Mouse (Mus musculus) CD4-positive, CD25-positive, alpha-beta regulatory T cell, adult 2 months (primary cell): ENCODE data around the gene Crx.
"Not testable (repeated sequence)": the region's sequence is repeated elsewhere in the genome, so short reads cannot be mapped to it uniquely, and the experiment has no call there.

ENCODE experiments used
- DNase-seq: peaks from one replicate; pipeline ENCODE4 v3.0.0-alpha.2; 2012; ENCODE audit warnings: low read depth, low spot score

Gene Crx

GRCm38 (mm10) chr7:15879756-15880155, at the start of gene Crx:
Gene Crx (minus strand): TSS chr7:15879968.
- DNase-seq, result no peak

DNA sequence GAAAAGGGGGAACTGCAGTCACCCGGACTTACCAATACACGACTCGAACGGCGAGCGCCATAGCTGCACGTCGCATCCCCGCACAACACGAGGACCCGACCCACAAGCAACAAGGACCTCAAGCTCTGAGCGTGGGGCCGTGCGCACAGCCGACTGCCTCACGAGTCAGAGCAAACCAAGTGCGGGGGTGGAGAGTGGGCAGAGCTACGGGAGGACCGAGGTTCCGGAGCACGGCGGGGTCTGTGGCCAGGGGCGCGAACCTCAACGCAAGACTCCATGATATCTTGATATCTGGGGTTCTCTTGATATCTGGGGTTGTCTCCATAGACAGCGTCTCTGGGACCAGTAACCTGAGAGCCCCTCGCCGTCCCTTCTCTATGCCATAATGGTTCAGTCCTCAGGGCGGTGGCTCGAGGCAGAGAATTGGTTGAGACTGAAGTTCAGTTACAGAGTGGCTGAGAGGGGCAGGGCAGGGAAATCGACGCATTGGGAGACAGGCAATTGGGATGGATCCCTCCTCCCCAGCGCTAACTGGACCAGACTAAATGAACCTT, 42.5 kb upstream of the Crx start, which contains the start of gene Selenow:
TSS of gene Selenow (minus strand) at position 183 of the 554 bp plus-strand sequence.
- peak; percentile 96 for DNase-seq

DNA sequence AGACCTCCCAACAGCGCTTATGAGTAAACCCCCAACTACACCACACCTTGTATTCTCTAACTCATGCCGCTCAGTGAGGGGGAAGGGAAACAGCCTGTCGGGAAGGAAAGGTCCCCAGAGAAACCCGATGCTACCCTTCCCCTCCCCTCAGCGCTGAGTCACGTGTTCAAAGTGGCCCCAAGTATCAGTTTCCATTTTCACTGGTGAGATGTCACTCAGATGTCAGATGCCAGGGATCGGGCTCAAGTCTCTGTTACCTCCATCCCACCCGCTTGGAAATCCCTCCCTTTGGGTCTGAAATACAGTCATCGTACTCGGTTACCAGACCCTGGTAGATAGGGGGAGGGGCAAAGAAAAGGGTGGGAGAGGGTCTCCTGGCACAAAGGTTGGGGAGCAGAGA, 42.0 kb upstream of the Crx start:
- peak; percentile 76 for DNase-seq

GRCm38 (mm10) chr7:15920645-15921190, 41.0 kb upstream of the Crx start:
- DNase-seq, result no peak

- no peak for DNase-seq
Measured at GRCm38 (mm10) chr7:15919947-15920346, 40.2 kb upstream of the Crx start.

GRCm38 (mm10) chr7:15918371-15918770, 38.6 kb upstream of the Crx start:
- DNase-seq, result no peak

GRCm38 (mm10) chr7:15916996-15917395, 37.2 kb upstream of the Crx start:
- DNase-seq, result no peak

GRCm38 (mm10) chr7:15916134-15916723, 36.5 kb upstream of the Crx start:
- no peak for DNase-seq

GRCm38 (mm10) chr7:15915695-15916094, 35.9 kb upstream of the Crx start:
- DNase-seq, result not testable (repeated sequence)

DNA sequence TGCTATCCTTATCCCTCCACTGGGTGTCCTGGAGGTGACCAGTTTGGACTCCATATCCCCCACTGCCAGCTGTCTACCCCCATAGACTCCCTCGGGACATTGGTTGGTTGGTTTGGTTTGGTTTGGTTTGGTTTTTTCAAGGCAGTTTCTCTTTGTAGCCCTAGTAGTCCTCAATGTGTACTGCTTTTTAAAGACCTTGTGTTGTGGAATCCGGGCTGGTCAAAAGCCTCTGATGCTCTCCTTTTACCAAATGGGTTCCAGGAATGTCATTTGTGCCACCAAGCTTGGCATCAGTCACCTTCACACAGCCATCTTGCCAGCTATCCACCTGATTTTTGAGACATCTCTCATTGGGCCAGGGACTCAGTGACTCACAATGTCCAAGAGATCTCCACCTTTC, 35.0 kb upstream of the Crx start:
- no peak for DNase-seq

GRCm38 (mm10) chr7:15914252-15914651, 34.5 kb upstream of the Crx start:
- peak; percentile 77 for DNase-seq

DNA sequence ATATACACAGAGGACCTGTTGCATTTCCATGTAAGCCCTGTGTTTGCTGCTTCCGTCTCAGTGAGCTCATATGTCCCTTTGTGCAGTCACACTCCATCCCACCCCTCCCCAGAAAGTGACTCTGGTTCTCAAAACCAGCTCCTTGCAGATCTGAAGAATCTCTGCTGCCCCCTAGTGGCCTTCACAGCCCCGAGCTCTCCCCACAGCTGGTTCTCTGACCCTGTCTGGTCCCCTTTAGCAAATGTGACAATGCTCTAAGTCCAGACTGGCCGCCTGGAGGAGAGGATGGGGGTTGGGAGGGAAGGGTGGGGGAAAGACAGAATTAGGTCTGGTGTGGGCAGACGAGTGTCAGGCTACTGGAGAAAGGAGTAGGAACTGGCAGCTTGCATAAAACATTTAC, 32.4 kb upstream of the Crx start:
- DNase-seq, result peak; percentile 87

GRCm38 (mm10) chr7:15910521-15910920, 30.8 kb upstream of the Crx start:
- no peak for DNase-seq

DNA sequence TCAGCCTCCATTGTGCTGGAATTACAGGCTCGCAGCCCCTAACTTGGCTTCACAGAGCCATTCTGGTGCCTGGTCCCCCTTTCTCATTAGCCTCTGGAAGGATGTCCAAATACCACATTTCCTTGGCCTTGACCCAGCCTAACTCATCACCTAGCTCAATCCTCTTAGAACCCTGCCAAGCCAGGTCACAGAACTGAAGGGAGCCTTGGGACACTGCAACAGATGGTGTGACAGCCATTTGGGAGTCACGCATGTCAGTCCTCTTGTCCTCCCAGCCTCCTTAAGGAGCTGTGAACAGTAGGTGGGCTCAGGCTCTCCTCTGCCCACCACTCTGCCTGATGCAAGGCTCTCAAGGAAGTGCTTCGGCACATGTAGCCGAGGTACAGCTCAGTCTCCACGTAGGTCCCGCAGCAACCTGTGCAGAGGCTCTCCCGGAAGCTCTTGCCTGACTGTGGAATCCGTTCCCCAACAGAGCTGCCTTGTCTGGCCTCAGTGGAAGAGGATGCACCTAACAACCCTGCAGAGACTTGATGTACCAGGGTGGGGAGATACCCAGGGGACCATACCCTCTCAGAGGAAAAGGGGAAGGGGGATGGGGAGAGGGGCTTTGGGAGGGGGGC, 28.3 kb upstream of the Crx start:
- DNase-seq, result no peak

DNA sequence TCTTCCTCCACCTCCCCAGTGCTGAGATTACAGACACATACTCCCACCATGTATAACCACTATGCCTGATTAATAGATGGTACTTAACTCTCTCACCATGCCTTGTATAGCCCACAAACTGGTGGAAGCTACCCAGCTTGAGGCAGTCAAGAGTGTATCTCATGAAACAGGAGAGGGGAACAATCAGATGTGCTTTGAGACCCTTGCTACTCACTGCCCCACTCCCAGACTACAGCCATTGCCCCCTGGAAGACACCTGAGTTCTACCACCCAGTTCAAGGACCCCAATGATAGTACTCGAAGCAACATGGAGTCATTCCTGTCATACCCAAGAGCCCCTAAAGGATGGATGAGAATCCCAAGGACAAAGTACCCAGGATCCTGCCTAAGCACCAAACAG, 26.8 kb upstream of the Crx start:
- no peak for DNase-seq

DNA sequence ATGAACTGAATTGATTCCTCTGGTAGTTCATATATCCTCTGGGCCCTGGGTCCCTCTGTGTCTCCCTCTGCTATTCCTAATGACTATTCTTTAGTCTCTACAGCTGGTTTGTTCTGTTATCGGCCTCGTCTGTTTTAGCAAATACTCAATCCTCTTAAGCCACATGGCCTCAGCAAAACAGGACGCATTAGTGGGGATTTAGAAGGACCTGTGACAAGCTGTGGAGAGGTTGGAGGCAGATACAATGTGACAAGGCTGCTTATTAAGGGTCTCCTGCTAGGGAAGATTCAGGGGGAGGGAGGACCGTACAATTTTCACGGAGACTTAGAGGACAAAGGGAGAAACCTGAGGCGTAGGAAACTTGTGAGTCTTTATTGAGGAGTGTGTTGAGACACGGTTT, 26.1 kb upstream of the Crx start:
- DNase-seq, result no peak

- DNase-seq, result no peak
Measured at GRCm38 (mm10) chr7:15901366-15902048, 21.7 kb upstream of the Crx start.

DNA sequence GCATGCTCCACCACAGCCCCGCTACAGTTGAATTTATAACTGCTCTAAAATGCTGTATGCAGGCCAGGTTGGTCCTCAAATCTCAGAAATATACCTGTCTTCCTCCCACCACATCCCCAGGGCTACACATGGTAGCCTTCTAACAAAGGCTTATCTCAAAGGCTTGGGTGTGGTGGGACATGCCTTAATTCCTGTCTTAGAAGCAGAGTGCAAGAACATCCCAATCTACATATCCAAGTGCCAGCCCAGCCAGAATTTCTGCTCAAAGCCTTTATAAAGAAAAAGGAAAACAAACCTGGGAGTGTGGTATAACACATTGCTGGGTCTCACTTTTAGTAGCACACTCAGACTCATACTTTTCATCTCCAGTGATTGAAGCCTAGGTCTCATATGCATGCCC, 14.5 kb upstream of the Crx start:
- no peak for DNase-seq

GRCm38 (mm10) chr7:15884127-15884526, 4.4 kb upstream of the Crx start:
- DNase-seq, result no peak

- DNase-seq, result no peak
Measured at GRCm38 (mm10) chr7:15882317-15882716, 2.5 kb upstream of the Crx start, which contains the start of gene Crxos. Gene Crxos (plus strand): TSS chr7:15882617.

- DNase-seq, result no peak
Measured at GRCm38 (mm10) chr7:15881831-15882230, 2.1 kb upstream of the Crx start.

GRCm38 (mm10) chr7:15881388-15881787, 1.6 kb upstream of the Crx start:
- no peak for DNase-seq
